Mouse (Mus musculus): ENCODE results near the gene Gm28102. TPM values are rescaled to one million over a fixed set of nuclear protein-coding genes. Genes with fewer than 3 reads are reported as not detected.
"Not testable (repeated sequence)": the region's sequence is repeated elsewhere in the genome, so short reads cannot be mapped to it uniquely, and the experiment has no call there.

The Gm28102 gene
- total RNA-seq (2021), result not detected

DNA sequence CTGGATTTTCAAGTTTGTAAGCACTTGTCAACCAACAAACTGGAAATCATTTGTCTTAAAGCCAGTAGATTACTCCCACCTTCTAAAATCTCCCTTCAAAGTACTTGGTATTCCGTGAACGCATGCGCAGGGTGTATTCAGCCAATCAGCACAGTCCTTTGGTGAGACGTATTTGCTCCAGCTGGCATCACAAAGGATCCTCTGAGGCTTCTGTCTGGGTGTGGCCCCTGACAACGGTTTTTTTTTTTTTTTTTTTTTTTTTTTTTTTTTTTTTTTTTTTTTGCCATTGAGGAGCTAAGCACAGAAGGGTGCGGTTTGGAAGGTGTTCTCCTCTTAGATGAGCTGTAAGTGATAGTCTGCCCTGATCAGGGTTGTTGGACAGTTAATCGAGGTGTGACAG lies at the start of gene Gm28102:
Gene Gm28102, plus strand, starts transcription at position 301 of the 400 bp plus-strand sequence.
- DNase-seq, result not testable (repeated sequence)

Data from layer of hippocampus, postnatal 36 days (tissue).